Mouse (Mus musculus) c-Kit-positive CD71-negative TER-119-negative erythroid progenitor cells, embryonic 14.5 days (primary cell): ENCODE data around the gene Rpl23.
"Not testable (repeated sequence)": the region's sequence is repeated elsewhere in the genome, so short reads cannot be mapped to it uniquely, and the experiment has no call there.

ENCODE experiments used
- DNase-seq: peaks from one replicate; pipeline ENCODE4 v3.0.0-alpha.2; 2013; ENCODE audit warnings: low read depth

Gene Rpl23

GRCm38 (mm10) chr11:97766154-97766881 lies 15.9 kb downstream of the Rpl23 start, which contains the start of gene Cwc25:
TSS of gene Cwc25 (minus strand) at chr11:97766556.
- DNase-seq = peak; percentile 97

- no peak for DNase-seq
Observed at GRCm38 (mm10) chr11:97761638-97762037, 20.6 kb downstream of the Rpl23 start.

GRCm38 (mm10) chr11:97758942-97759341 lies 23.3 kb downstream of the Rpl23 start:
- DNase-seq = no peak

- no peak for DNase-seq
Observed at GRCm38 (mm10) chr11:97758125-97758524, 24.1 kb downstream of the Rpl23 start.

- DNase-seq = no peak
Observed at GRCm38 (mm10) chr11:97753277-97753676, 29.0 kb downstream of the Rpl23 start.

- DNase-seq = no peak
Observed at GRCm38 (mm10) chr11:97748496-97748895, 33.7 kb downstream of the Rpl23 start.

GRCm38 (mm10) chr11:97747773-97748172 lies 34.5 kb downstream of the Rpl23 start:
- DNase-seq = no peak

GRCm38 (mm10) chr11:97745331-97745721 lies 36.9 kb downstream of the Rpl23 start:
- no peak for DNase-seq

- DNase-seq = peak; percentile 99
Observed at GRCm38 (mm10) chr11:97744718-97745330, 37.4 kb downstream of the Rpl23 start.

GRCm38 (mm10) chr11:97744063-97744717 lies 38.0 kb downstream of the Rpl23 start, which contains the start of gene Pip4k2b:
TSS of gene Pip4k2b (minus strand) at chr11:97744704.
- no peak for DNase-seq

GRCm38 (mm10) chr11:97743423-97743822 lies 38.8 kb downstream of the Rpl23 start:
- no peak for DNase-seq

GRCm38 (mm10) chr11:97742591-97742990 lies 39.6 kb downstream of the Rpl23 start:
- no peak for DNase-seq

GRCm38 (mm10) chr11:97742157-97742556 lies 40.1 kb downstream of the Rpl23 start:
- no peak for DNase-seq

- no peak for DNase-seq
Observed at GRCm38 (mm10) chr11:97740190-97740589, 42.0 kb downstream of the Rpl23 start.

GRCm38 (mm10) chr11:97739155-97739554 lies 43.1 kb downstream of the Rpl23 start:
- no peak for DNase-seq

GRCm38 (mm10) chr11:97738703-97739102 lies 43.5 kb downstream of the Rpl23 start:
- no peak for DNase-seq

GRCm38 (mm10) chr11:97737600-97737999 lies 44.6 kb downstream of the Rpl23 start:
- no peak for DNase-seq

- DNase-seq = no peak
Observed at GRCm38 (mm10) chr11:97736645-97737044, 45.6 kb downstream of the Rpl23 start.

- not testable (repeated sequence) for DNase-seq
Observed at GRCm38 (mm10) chr11:97734810-97735209, 47.4 kb downstream of the Rpl23 start.

GRCm38 (mm10) chr11:97733689-97734088 lies 48.5 kb downstream of the Rpl23 start:
- no peak for DNase-seq

GRCm38 (mm10) chr11:97728730-97729129 lies 53.5 kb downstream of the Rpl23 start:
- no peak for DNase-seq

GRCm38 (mm10) chr11:97728311-97728710 lies 53.9 kb downstream of the Rpl23 start:
- DNase-seq = no peak
